Mouse (Mus musculus) CH12.LX (cell line): Measurements from ENCODE around the gene Rab10. TPM values are rescaled to one million over a fixed set of nuclear protein-coding genes. Genes with fewer than 3 reads are reported as not detected.

Experiments
- DNase-seq: peaks from one replicate; pipeline ENCODE4 v3.0.0-alpha.2; 2013; ENCODE audit errors: extremely low read depth
- H3K27ac ChIP-seq: 2 replicates; pipeline ENCODE4 v1.5.1; 2012; ENCODE audit warnings: low read depth, mild to moderate bottlenecking, control low read depth, moderate library complexity; ENCODE audit not compliant: insufficient read depth
- H3K27me3 ChIP-seq: replicated peaks from 2 replicates; pipeline ENCODE3; 2012; ENCODE audit warnings: inconsistent platforms
- H3K36me3 ChIP-seq, 2 experiments: replicated peaks in 1 of 2; 2 replicates each; pipeline versions ENCODE3 to v1.6.1; 2012; ENCODE audit warnings: inconsistent platforms in 1 of 2, low read length in 1 of 2, mild to moderate bottlenecking in 1 of 2, mixed read lengths in 1 of 2, moderate library complexity in 1 of 2; ENCODE audit not compliant: control insufficient read depth in 1 of 2, insufficient read depth in 1 of 2
- H3K4me1 ChIP-seq, 2 experiments: 2 replicates each; pipeline ENCODE4 v1.6.1; 2012; ENCODE audit warnings: inconsistent platforms in 1 of 2, moderate library complexity in 1 of 2; ENCODE audit not compliant: insufficient read depth in 2 of 2, control insufficient read depth in 1 of 2
- H3K4me2 ChIP-seq: 2 replicates; pipeline ENCODE4 v1.6.1; 2012; ENCODE audit warnings: low read depth, mild to moderate bottlenecking, control low read depth; ENCODE audit not compliant: poor library complexity, insufficient read depth, severe bottlenecking
- H3K4me3 ChIP-seq, 3 experiments: fragments of 150-350 bp in 1 of 3; sonication (generic) in 1 of 3; replicated peaks in 1 of 3; 2 replicates each; pipeline versions ENCODE3 to v1.5.1; 2011 to 2012; ENCODE audit warnings: low read depth in 2 of 3, low read length in 2 of 3, mild to moderate bottlenecking in 2 of 3, moderate library complexity in 2 of 3, control low read depth in 1 of 3, improper control_type of control experiment in 1 of 3, inconsistent platforms in 1 of 3, mixed read lengths in 1 of 3; ENCODE audit not compliant: poor library complexity in 1 of 3
- H3K79me2 ChIP-seq: replicated peaks from 2 replicates; pipeline ENCODE4 v1.6.1; 2012; ENCODE audit warnings: mild to moderate bottlenecking, moderate library complexity; ENCODE audit not compliant: control insufficient read depth, poor library complexity, insufficient read depth, severe bottlenecking; ENCODE audit errors: extremely low read depth
- H3K9ac ChIP-seq: 2 replicates; pipeline ENCODE4 v1.6.1; 2012; ENCODE audit warnings: low read depth, mild to moderate bottlenecking, control low read depth, moderate library complexity; ENCODE audit not compliant: insufficient read depth
- H3K9me3 ChIP-seq: replicated peaks from 2 replicates; pipeline ENCODE3; 2012; ENCODE audit warnings: low read length, inconsistent platforms, mixed read lengths
- BHLHE40 ChIP-seq: IDR thresholded peaks from 2 replicates; pipeline ENCODE4 v1.6.1; 2011; ENCODE audit warnings: mild to moderate bottlenecking, low read depth, low read length, improper control_type of control experiment
- CHD1 ChIP-seq: IDR thresholded peaks from 2 replicates; pipeline ENCODE4 v1.6.1; 2012; ENCODE audit warnings: low read depth, low read length, improper control_type of control experiment, inconsistent platforms
- CHD2 ChIP-seq: IDR thresholded peaks from 2 replicates; pipeline ENCODE4 v1.6.1; 2011; ENCODE audit warnings: low read length, improper control_type of control experiment
- E2F4 ChIP-seq: IDR thresholded peaks from 2 replicates; pipeline ENCODE4 v1.6.1; 2011; ENCODE audit warnings: low read depth, low read length, improper control_type of control experiment; ENCODE audit not compliant: insufficient replicate concordance
- ETS1 ChIP-seq: conservative IDR thresholded peaks from 2 replicates; pipeline ENCODE4 v1.6.1; 2012; ENCODE audit warnings: low read depth, mild to moderate bottlenecking, inconsistent platforms, low read length, improper control_type of control experiment, moderate library complexity
- GABPA ChIP-seq: IDR thresholded peaks from 2 replicates; pipeline ENCODE4 v1.6.1; 2012; ENCODE audit warnings: low read depth, low read length, improper control_type of control experiment, inconsistent platforms; ENCODE audit not compliant: insufficient replicate concordance
- JUND ChIP-seq: conservative IDR thresholded peaks from 2 replicates; pipeline ENCODE4 v1.6.1; 2011; ENCODE audit warnings: low read depth, low read length, improper control_type of control experiment
- MAFK ChIP-seq: IDR thresholded peaks from 2 replicates; pipeline ENCODE4 v1.6.1; 2011; ENCODE audit warnings: low read length, improper control_type of control experiment; ENCODE audit not compliant: insufficient replicate concordance
- MEF2A ChIP-seq: IDR thresholded peaks from 2 replicates; pipeline ENCODE4 v1.6.1; 2014; ENCODE audit warnings: low read depth, mild to moderate bottlenecking, inconsistent platforms, low read length, improper control_type of control experiment, borderline replicate concordance
- MXI1 ChIP-seq: IDR thresholded peaks from 2 replicates; pipeline ENCODE4 v1.6.1; 2011; ENCODE audit warnings: mild to moderate bottlenecking, low read depth, low read length, improper control_type of control experiment
- MYC ChIP-seq: IDR thresholded peaks from 2 replicates; pipeline ENCODE4 v1.6.1; 2011; ENCODE audit warnings: low read depth, mild to moderate bottlenecking, improper control_type of control experiment, low read length
- NELFE ChIP-seq: IDR thresholded peaks from 2 replicates; pipeline ENCODE4 v1.6.1; 2011; ENCODE audit warnings: low read depth, low read length, improper control_type of control experiment
- NRF1 ChIP-seq: IDR thresholded peaks from 2 replicates; pipeline ENCODE4 v1.6.1; 2014; ENCODE audit warnings: low read depth, mild to moderate bottlenecking, inconsistent platforms, low read length, improper control_type of control experiment, moderate library complexity
- PAX5 ChIP-seq: IDR thresholded peaks from 2 replicates; pipeline ENCODE4 v1.6.1; 2012; ENCODE audit warnings: low read length, inconsistent platforms, mixed read lengths
- POLR2A ChIP-seq: IDR thresholded peaks from 2 replicates; pipeline ENCODE4 v1.6.1; 2011; ENCODE audit warnings: low read depth, mild to moderate bottlenecking, improper control_type of control experiment, low read length
- RAD21 ChIP-seq: IDR thresholded peaks from 2 replicates; pipeline ENCODE4 v1.6.1; 2011; ENCODE audit warnings: low read depth, mild to moderate bottlenecking, low read length, improper control_type of control experiment, moderate library complexity
- SIN3A ChIP-seq: IDR thresholded peaks from 2 replicates; pipeline ENCODE4 v1.6.1; 2012; ENCODE audit warnings: low read length, improper control_type of control experiment, inconsistent platforms
- TCF12 ChIP-seq: IDR thresholded peaks from 2 replicates; pipeline ENCODE4 v1.6.1; 2014; ENCODE audit warnings: low read depth, mild to moderate bottlenecking, inconsistent platforms, low read length, improper control_type of control experiment
- UBTF ChIP-seq: IDR thresholded peaks from 2 replicates; pipeline ENCODE4 v1.6.1; 2012; ENCODE audit warnings: low read depth, mild to moderate bottlenecking, inconsistent platforms, low read length, improper control_type of control experiment, moderate library complexity
- USF2 ChIP-seq: conservative IDR thresholded peaks from 2 replicates; pipeline ENCODE4 v1.6.1; 2011; ENCODE audit warnings: low read depth, low read length, improper control_type of control experiment
- ZC3H11A ChIP-seq: IDR thresholded peaks from 2 replicates; pipeline ENCODE4 v1.6.1; 2012; ENCODE audit warnings: low read depth, mild to moderate bottlenecking, inconsistent platforms, low read length, improper control_type of control experiment
- ZKSCAN1 ChIP-seq: IDR thresholded peaks from 2 replicates; pipeline ENCODE4 v1.6.1; 2012; ENCODE audit warnings: low read depth, inconsistent platforms, low read length, improper control_type of control experiment, borderline replicate concordance
- ZMIZ1 ChIP-seq: IDR thresholded peaks from 2 replicates; pipeline ENCODE4 v1.6.1; 2012; ENCODE audit warnings: low read depth, mild to moderate bottlenecking, inconsistent platforms, low read length, improper control_type of control experiment
- ZNF384 ChIP-seq: IDR thresholded peaks from 2 replicates; pipeline ENCODE4 v1.6.1; 2012; ENCODE audit warnings: low read depth, low read length, improper control_type of control experiment, inconsistent platforms
- dilution Hi-C: fragments of 300-500 bp; cut with MboI; formaldehyde crosslinking; loops from 2 replicates; pipeline ENCODE4 v1.14.3; 2020; ENCODE audit warnings: low sequenced_read_pairs; ENCODE audit not compliant: extremely low pct_unique_long_range_greater_than_20kb, extremely low pct_ligation_motif_present
- in situ Hi-C: fragments of 300-500 bp; cut with MboI; formaldehyde crosslinking; loops from 3 replicates; pipeline ENCODE4 v1.14.3; 2019; ENCODE audit warnings: low sequenced_read_pairs, low pct_ligation_motif_present, low pct_unique_long_range_greater_than_20kb, mixed read lengths
- polyA plus RNA-seq: library from polyadenylated mRNA; unstranded; fragments of >175 nt; gene quantifications from 2 replicates; pipeline ENCODE4 v1.2.1, GENCODE M21; 2012; ENCODE audit warnings: low read depth; ENCODE audit not compliant: insufficient read length
- total RNA-seq, 2 experiments: library from RNA; depleted of rRNA; stranded (reverse); fragments of 300-350 nt in 1 of 2; fragments of >200 nt in 1 of 2; gene quantifications; 2 replicates each; pipeline ENCODE4 v1.2.3; 2012 to 2014

Rab10 gene
- total and polyA plus RNA-seq, 3 experiments: 60.1 to 111 (median 91.8) TPM

- in situ Hi-C loops (no loop called here), dilution Hi-C loops (no loop called here)
- no peak for DNase-seq
- Histone ChIP-seq H3K27ac (no peak overlapping the region), H3K79me2 (no peaks in the 10 kb centered on the region), H3K9me3 (no peaks in the 10 kb centered on the region), H3K4me2 (no peak overlapping the region), H3K4me1 (peaks cover 7 to 16% of the 10 kb centered on the region in 2 experiments; a peak in 2 of 4 replicates), H3K9ac (no peak overlapping the region), H3K27me3 (no peaks in the 10 kb centered on the region)
- TF ChIP-seq GABPA: no peak
- no peak for TF ChIP-seq MXI1
- peak; percentile 68; the same call in 1 of the 2 replicates for TF ChIP-seq MAFK
- TF ChIP-seq MEF2A: no peak
- TF ChIP-seq JUND: no peak
- no peak for TF ChIP-seq E2F4
- TF ChIP-seq CHD1: no peak
- no peak for TF ChIP-seq UBTF
- peak; percentile 13; the same call in 1 of the 2 replicates for TF ChIP-seq BHLHE40
- TF ChIP-seq ETS1: peak; percentile 49
- TF ChIP-seq, all 38 proteins: peak for 3
- Histone ChIP-seq H3K4me3 (no peak overlapping the region), H3K36me3 (no peaks in the 10 kb centered on the region)
These were observed 9.6 kb upstream of the Rab10 start for GRCm38 (mm10) chr12:3319377-3319776.

GRCm38 (mm10) chr12:3316937-3317336, 7.2 kb upstream of the Rab10 start:
- Histone ChIP-seq H3K4me2 (no peak overlapping the region), H3K4me1 (peaks cover 7 to 10% of the 10 kb centered on the region in 2 experiments; a peak in 2 of 4 replicates), H3K79me2 (no peaks in the 10 kb centered on the region), H3K9ac (no peak overlapping the region), H3K4me3 (no peak overlapping the region), H3K27ac (no peak overlapping the region), H3K36me3 (no peaks in the 10 kb centered on the region), H3K9me3 (no peaks in the 10 kb centered on the region), H3K27me3 (no peaks in the 10 kb centered on the region)
- dilution Hi-C loops (no loop called here), in situ Hi-C loops (no loop called here)
- TF ChIP-seq JUND (no peak), USF2 (no peak), UBTF (no peak), ZKSCAN1 (no peak), TCF12 (no peak), SIN3A (no peak), CHD2 (no peak), MYC (no peak), ZNF384 (no peak), BHLHE40 (no peak), NELFE (no peak), ZMIZ1 (no peak), RAD21 (no peak), ZC3H11A (no peak), NRF1 (no peak), POLR2A (no peak), MXI1 (no peak), PAX5 (no peak)
- no peak for DNase-seq
